Mouse (Mus musculus) heart, embryonic 13.5 days (tissue): ENCODE measurements at regions not wholly inside any gene's neighbourhood (a gene's known extent, or its start where the extent isn't known, plus 50 kb on each side); places are given as distances from the start of the nearest gene placed in this dataset.

ENCODE experiments used
- ATAC-seq: fragments of 200-750 bp; cut with Nextera tagmentation; 2 replicates; pipeline ENCODE4 v1.8.0; 2017; ENCODE audit warnings: moderate TSS enrichment; ENCODE audit not compliant: insufficient number of reproducible peaks, low FRiP score, low TSS enrichment; ENCODE audit errors: extremely low read depth
- H3K27ac ChIP-seq: fragments of 300-500 bp; sonication (generic); replicated peaks from 2 replicates; pipeline ENCODE4 v1.5.1; 2015; ENCODE audit warnings: moderate library complexity, mild to moderate bottlenecking, inconsistent platforms
- H3K27me3 ChIP-seq: fragments of 300-500 bp; sonication (generic); replicated peaks from 2 replicates; pipeline ENCODE4 v1.6.1; 2015; ENCODE audit warnings: mild to moderate bottlenecking, inconsistent platforms
- H3K36me3 ChIP-seq: fragments of 300-500 bp; sonication (generic); 2 replicates; pipeline ENCODE4 v1.6.1; 2015; ENCODE audit warnings: mild to moderate bottlenecking, inconsistent platforms
- H3K4me1 ChIP-seq: fragments of 300-500 bp; sonication (generic); 2 replicates; pipeline ENCODE4 v1.6.1; 2015; ENCODE audit warnings: inconsistent platforms
- H3K4me2 ChIP-seq: fragments of 300-500 bp; sonication (generic); 2 replicates; pipeline ENCODE4 v1.6.1; 2015; ENCODE audit warnings: inconsistent platforms, mild to moderate bottlenecking, moderate library complexity
- H3K4me3 ChIP-seq: fragments of 300-500 bp; sonication (generic); 2 replicates; pipeline ENCODE4 v1.5.1; 2015; ENCODE audit warnings: moderate library complexity, mild to moderate bottlenecking, inconsistent platforms
- H3K9ac ChIP-seq: fragments of 300-500 bp; sonication (generic); 2 replicates; pipeline ENCODE4 v1.6.1; 2015; ENCODE audit warnings: inconsistent platforms, mild to moderate bottlenecking, moderate library complexity
- H3K9me3 ChIP-seq: fragments of 300-500 bp; sonication (generic); 2 replicates; pipeline ENCODE4 v1.6.1; 2016; ENCODE audit warnings: inconsistent platforms
- WGBS: fragments of 180-500 bp; shearing (Covaris S2); methylation state at CpG from one replicate; pipeline ENCODE4 v1.1.7; 2015; ENCODE audit warnings: mixed read lengths; 5-methylcytosine and 5-hydroxymethylcytosine counted together

DNA sequence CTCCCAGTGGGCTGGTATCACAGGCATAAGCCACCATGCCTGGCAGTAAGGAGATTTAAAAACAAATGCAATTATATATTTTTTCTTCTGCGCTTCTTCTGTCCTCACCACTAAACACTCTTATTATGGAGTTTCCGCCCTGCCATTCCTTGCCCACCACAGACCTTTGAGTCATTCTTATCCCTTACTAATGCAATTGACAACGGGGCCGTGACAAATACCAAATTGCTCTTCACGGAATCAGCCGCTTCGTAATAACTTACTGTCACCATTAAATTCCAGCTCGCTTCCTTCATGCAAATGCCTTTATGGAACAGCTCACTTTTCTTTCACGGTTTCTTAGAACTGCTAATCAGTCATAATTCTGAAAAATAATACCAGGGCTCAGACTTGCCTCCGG, 59.4 kb upstream of the Dhx40 start:
- no peak overlapping the region for H3K27ac ChIP-seq
- H3K4me2 ChIP-seq, result no peak overlapping the region
- no peaks in the 10 kb centered on the region for H3K9me3 ChIP-seq
- H3K4me1 ChIP-seq, result peaks cover 5% of the 10 kb centered on the region; the same call in 1 of the 2 replicates
- no peaks in the 10 kb centered on the region for H3K36me3 ChIP-seq
- no peak overlapping the region for H3K4me3 ChIP-seq
- no peaks in the 10 kb centered on the region for H3K27me3 ChIP-seq
- H3K9ac ChIP-seq, result no peak overlapping the region
- ATAC-seq, result no peak
- WGBS, result 82% methylated on average over 10 of the region's 10 CpGs

DNA sequence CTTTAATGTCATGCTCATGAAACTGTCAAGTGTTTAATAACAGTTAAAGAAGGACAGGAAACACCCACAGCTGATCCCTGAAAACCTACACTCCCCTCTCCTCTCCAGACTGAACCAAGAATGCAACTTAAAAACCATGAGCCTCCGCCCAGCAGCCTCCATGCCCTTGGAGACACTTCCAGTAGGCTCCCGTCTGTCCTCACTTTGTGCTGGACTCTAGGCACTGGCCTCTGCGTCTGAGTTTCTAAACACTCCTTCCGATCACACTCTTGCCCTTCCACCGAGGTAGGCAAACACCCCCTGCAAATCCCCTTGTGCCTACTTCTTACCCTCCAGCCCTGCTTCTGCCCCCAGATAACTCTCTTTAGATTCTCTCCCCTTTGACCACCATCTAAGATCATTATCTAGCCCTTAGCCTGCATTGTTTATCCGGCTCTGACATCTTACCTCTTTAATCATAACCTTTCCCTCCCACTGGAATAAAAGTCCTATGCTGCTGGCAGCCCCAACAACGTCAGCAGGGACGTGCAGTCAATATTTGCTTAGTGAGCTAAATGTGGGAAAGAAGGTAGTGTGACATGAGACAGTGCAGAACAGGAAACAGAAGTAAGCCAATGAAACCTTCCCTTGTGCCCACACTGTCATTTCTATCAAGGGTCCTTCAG, 52.5 kb upstream of the Dhx40 start:
- 61% methylated on average over 8 of the region's 8 CpGs for WGBS
- no peak overlapping the region for H3K27ac ChIP-seq
- H3K27me3 ChIP-seq, result no peaks in the 10 kb centered on the region
- no peak overlapping the region for H3K4me2 ChIP-seq
- H3K36me3 ChIP-seq, result no peaks in the 10 kb centered on the region
- peaks cover 3% of the 10 kb centered on the region; the same call in 1 of the 2 replicates for H3K4me1 ChIP-seq
- no peak overlapping the region for H3K9ac ChIP-seq
- H3K9me3 ChIP-seq, result no peaks in the 10 kb centered on the region
- H3K4me3 ChIP-seq, result no peak overlapping the region
- ATAC-seq, result no peak

DNA sequence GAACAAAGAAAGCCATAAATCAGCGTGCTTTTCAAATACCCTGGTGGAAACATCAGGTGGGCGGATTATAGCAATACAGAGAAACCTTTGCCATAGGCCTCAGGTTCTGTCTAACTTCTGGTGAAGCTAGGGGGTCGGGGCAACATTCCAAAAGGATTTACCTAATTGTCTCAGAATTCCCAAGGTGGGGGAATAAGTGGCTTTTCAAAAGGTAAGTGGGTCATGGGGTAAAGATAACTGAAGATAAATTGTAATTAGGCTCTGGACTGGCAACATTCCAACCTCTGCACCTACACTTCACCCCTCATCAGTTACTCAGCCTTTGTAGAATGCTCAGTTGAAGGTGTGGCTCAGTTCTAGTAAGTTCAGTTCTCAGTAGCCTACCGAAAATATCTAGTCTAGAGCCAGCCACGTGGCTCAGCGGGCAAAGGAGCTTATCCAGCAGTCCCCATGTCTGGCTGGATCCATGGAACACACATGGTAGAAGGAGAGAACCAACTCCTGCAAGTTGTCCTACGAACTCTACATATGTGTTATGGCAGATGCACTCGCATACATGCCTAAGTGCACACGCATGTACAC, 51.8 kb upstream of the Dhx40 start:
- H3K27ac ChIP-seq, result no peak overlapping the region
- peaks cover 3% of the 10 kb centered on the region; the same call in 1 of the 2 replicates for H3K4me1 ChIP-seq
- WGBS, result 80% methylated on average over 9 of the region's 9 CpGs
- no peaks in the 10 kb centered on the region for H3K27me3 ChIP-seq
- no peak overlapping the region for H3K4me2 ChIP-seq
- H3K4me3 ChIP-seq, result no peak overlapping the region
- no peak overlapping the region for H3K9ac ChIP-seq
- ATAC-seq, result no peak
- H3K9me3 ChIP-seq, result no peaks in the 10 kb centered on the region
- H3K36me3 ChIP-seq, result no peaks in the 10 kb centered on the region

DNA sequence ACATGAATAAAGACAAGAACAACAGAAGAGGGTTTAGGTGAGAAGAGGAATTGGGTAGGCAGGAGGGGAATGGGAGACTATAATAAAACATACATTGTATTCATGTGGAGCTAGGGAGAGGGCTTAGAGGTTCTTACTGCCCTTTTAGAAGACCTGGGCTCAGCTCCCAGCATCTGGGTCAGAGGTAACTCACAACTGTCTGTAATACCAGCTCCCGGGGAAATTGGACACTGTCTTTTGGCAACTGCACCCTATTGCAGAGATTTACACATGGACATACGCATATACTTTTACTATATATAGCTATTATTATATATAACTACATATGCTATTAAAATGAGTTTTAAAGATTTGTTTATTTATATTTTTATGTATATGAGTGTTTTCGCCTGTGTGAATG, 50.7 kb upstream of the Dhx40 start:
- Histone ChIP-seq H3K36me3 (no peaks in the 10 kb centered on the region), H3K4me3 (no peak overlapping the region), H3K4me1 (peaks cover 3% of the 10 kb centered on the region; the same call in 1 of the 2 replicates), H3K9ac (no peak overlapping the region), H3K27me3 (no peaks in the 10 kb centered on the region), H3K27ac (no peak overlapping the region), H3K9me3 (no peaks in the 10 kb centered on the region), H3K4me2 (no peak overlapping the region)
- no peak for ATAC-seq
- WGBS, result 83% methylated on average over 3 of the region's 3 CpGs
